Mouse (Mus musculus) intestine, postnatal 0 days (tissue): ENCODE data around the gene Xylb. TPM values are rescaled to one million over a fixed set of nuclear protein-coding genes. Genes with fewer than 3 reads are reported as not detected.
A peak's percentile ranks its signal among the peaks of the same experiment; 100 is the strongest.

Experiments used
- ATAC-seq: fragments of 200-750 bp; cut with Nextera tagmentation; 2 replicates; pipeline ENCODE4 v1.8.0; 2017; ENCODE audit warnings: mild to moderate bottlenecking, moderate TSS enrichment, moderate library complexity
- H3K27ac ChIP-seq: fragments of 300-500 bp; sonication (generic); 2 replicates; pipeline ENCODE4 v1.5.1; 2014; ENCODE audit warnings: mild to moderate bottlenecking, low read depth, low read length, moderate library complexity
- H3K27me3 ChIP-seq: fragments of 300-500 bp; sonication (generic); replicated peaks from 2 replicates; pipeline ENCODE4 v1.6.1; 2014; ENCODE audit warnings: low read length, mixed read lengths; ENCODE audit not compliant: control insufficient read depth, insufficient read depth
- H3K36me3 ChIP-seq: fragments of 300-500 bp; sonication (generic); 2 replicates; pipeline ENCODE4 v1.6.1; 2014; ENCODE audit warnings: mild to moderate bottlenecking, moderate library complexity; ENCODE audit not compliant: control insufficient read depth, insufficient read depth
- H3K4me1 ChIP-seq: fragments of 300-500 bp; sonication (generic); replicated peaks from 2 replicates; pipeline ENCODE4 v1.6.1; 2014; ENCODE audit warnings: antibody characterized with exemption, low read length, mixed read lengths; ENCODE audit not compliant: control insufficient read depth, insufficient read depth
- H3K4me2 ChIP-seq: fragments of 300-500 bp; sonication (generic); replicated peaks from 2 replicates; pipeline ENCODE4 v1.6.1; 2014; ENCODE audit warnings: low read depth, mild to moderate bottlenecking, moderate library complexity
- H3K4me3 ChIP-seq: fragments of 300-500 bp; sonication (generic); 2 replicates; pipeline ENCODE4 v1.5.1; 2014; ENCODE audit warnings: low read depth, low read length
- H3K9ac ChIP-seq: fragments of 300-500 bp; sonication (generic); 2 replicates; pipeline ENCODE4 v1.6.1; 2014; ENCODE audit warnings: mild to moderate bottlenecking, low read depth, low read length
- H3K9me3 ChIP-seq: fragments of 300-500 bp; sonication (generic); 2 replicates; pipeline ENCODE4 v1.6.1; 2016; ENCODE audit warnings: mixed run types; ENCODE audit not compliant: control insufficient read depth
- CTCF ChIP-seq: sonication (generic); IDR thresholded peaks from 2 replicates; pipeline ENCODE4 v1.5.1; 2016; ENCODE audit warnings: low read depth, mild to moderate bottlenecking, control low read depth, antibody characterized with exemption, moderate library complexity
- WGBS: fragments of 180-500 bp; shearing (Covaris S2); extraction: QIAGEN DNeasy Blood & Tissue Kit; methylation state at CpG from one replicate; pipeline ENCODE4 v1.1.7; 2014; 5-methylcytosine and 5-hydroxymethylcytosine counted together
- polyA plus RNA-seq: library from polyadenylated mRNA; unstranded; fragments of >200 nt; fragmentation: Nextera tagmentation; extraction: Ambion mirVana; gene quantifications from 2 replicates; pipeline ENCODE4 v1.2.1, GENCODE M21; 2015

The Xylb gene
- polyA plus RNA-seq, 1 experiment from 2014 or later: 11.7 TPM

DNA sequence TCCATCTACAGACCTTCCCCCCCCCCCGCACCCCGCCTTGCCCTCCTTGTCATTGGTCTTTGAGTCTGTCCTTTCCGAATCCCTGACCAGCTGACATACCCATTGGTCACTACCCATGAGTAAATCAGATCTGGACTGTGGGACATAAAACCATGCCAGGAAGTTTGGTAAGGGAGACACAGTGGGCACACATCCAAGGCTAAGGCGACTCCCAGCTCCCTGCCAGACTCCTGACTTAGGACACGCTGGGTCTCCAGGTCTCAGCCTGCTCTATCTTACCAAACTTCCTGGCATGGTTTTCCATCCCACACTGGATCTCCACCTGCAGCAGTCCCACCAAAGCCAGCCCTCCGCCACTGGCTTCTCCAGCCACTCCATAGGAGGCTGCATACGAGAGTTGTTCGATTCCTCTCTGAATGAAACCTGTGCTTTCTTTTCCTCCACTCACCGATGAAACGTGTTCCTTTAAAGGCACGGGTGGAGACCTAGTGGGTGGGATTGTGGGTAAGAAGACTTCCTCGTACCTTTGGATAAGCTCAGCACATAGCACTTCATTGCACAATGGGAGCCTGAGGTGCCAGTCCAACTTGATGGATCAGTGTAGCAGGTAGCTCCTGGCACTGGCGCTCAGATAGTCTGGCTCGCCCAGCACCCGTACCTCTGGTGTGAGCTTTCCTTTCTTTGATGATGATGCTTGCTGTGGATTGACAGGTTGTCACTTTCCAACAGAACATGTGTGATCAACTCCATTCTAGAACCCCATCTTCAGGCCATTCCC is 26.8 kb upstream of the Xylb start:
- H3K4me1 ChIP-seq: no peaks in the 10 kb centered on the region
- no peak for ATAC-seq
- TF ChIP-seq CTCF: no peak
- no peak overlapping the region for H3K9ac ChIP-seq
- H3K36me3 ChIP-seq: no peaks in the 10 kb centered on the region
- no peaks in the 10 kb centered on the region for H3K9me3 ChIP-seq
- WGBS: 86% methylated on average over 15 of the region's 15 CpGs
- H3K27ac ChIP-seq: no peak overlapping the region
- H3K4me2 ChIP-seq: no peak overlapping the region
- no peak overlapping the region for H3K4me3 ChIP-seq
- no peaks in the 10 kb centered on the region for H3K27me3 ChIP-seq

DNA sequence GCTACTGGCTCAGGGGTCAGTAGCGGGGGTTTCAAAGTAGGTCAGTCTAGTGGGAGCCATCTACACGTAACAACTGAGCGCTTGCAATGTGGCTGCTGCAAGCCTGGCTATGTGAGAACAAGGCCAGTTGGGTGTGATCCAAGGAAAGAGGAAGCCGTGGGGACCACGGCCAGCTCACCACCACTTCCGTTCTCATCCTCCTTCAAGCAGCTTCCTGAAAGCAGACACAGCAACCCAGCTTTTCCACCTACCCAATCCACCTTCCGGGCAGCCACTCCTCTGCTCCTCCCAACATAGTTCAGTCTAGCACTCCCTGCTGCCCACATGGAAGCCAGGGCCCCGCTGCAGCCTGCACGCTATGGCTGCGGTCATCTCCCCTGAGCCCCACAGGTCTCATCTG is 22.9 kb upstream of the Xylb start:
- Histone ChIP-seq H3K9ac (no peak overlapping the region), H3K4me3 (no peak overlapping the region), H3K27ac (peak overlapping the region; percentile 35; the same call in 1 of the 2 replicates), H3K4me2 (no peak overlapping the region), H3K4me1 (no peaks in the 10 kb centered on the region), H3K27me3 (no peaks in the 10 kb centered on the region), H3K9me3 (no peaks in the 10 kb centered on the region), H3K36me3 (peaks cover 21% of the 10 kb centered on the region)
- WGBS: 50% methylated on average over 10 of the region's 10 CpGs
- no peak for ATAC-seq
- TF ChIP-seq CTCF: no peak

DNA sequence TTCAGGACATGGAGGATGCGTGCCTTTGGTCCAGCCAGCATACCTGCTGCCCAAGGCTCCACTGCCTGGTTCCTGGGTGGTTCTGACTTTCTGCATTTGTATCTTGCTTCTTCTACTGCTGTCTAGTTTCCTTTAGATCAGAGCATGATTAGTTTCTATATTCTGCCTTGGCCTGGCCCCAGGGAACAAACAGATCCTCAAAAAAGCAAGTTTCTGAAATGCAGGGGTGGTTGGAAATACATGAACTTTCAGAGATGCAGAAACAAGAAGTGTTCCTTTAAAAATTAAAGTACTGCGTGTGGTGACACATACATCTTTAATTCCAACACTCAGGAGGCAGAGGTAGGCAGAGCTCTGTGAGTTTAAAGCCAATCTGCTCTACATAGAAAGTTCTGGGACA is 22.3 kb upstream of the Xylb start:
- no peak for ATAC-seq
- Histone ChIP-seq H3K4me2 (no peak overlapping the region), H3K27ac (peak overlapping the region; percentile 35; the same call in 1 of the 2 replicates), H3K9me3 (no peaks in the 10 kb centered on the region), H3K9ac (no peak overlapping the region), H3K4me3 (no peak overlapping the region), H3K36me3 (peaks cover 21% of the 10 kb centered on the region), H3K4me1 (no peaks in the 10 kb centered on the region), H3K27me3 (no peaks in the 10 kb centered on the region)
- no peak for TF ChIP-seq CTCF
- 89% methylated on average over 2 of the region's 2 CpGs for WGBS

DNA sequence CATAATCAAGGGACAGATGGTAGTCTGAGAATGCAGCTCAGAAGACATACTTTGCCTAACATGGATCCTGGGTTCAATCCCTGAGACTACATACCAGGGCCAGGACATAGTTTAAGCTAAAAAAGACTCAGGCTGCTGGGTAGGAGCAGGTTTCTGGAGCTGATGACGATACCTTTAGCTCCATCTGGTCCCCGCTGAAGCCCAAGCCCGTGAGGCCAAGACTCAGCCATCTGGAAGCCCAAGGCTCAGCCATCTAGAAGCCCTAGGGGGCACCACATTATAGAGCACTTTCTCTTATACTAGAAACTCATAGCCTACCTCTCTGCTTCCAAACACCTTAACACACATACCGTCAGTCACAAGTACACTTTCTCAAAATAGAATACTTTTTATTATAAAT is 21.6 kb upstream of the Xylb start:
- 83% methylated on average over 4 of the region's 4 CpGs for WGBS
- H3K4me2 ChIP-seq: no peak overlapping the region
- H3K4me1 ChIP-seq: no peaks in the 10 kb centered on the region
- H3K9ac ChIP-seq: no peak overlapping the region
- no peak for ATAC-seq
- no peaks in the 10 kb centered on the region for H3K9me3 ChIP-seq
- no peaks in the 10 kb centered on the region for H3K27me3 ChIP-seq
- TF ChIP-seq CTCF: no peak
- no peak overlapping the region for H3K4me3 ChIP-seq
- no peak overlapping the region for H3K27ac ChIP-seq
- peaks cover 21% of the 10 kb centered on the region for H3K36me3 ChIP-seq

DNA sequence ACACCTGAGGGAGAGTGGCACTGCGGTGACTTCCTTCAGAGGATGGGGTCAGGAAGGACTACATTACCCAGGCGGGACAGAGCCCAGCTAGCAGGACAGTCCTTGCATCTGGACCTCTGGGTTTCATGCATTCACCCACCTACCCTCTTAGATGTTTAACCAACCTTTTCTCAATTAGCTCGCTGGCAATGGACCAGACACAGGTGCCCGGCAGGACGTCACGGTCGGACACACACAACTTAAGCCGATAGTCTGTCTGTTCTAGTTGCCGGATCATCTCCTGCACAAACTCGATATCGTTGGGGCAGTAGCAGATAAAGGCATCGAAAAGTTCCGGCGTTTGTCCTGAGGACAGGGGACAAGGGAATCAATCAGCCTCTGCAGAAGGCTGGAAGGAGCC is 19.3 kb upstream of the Xylb start:
- no peak for ATAC-seq
- Histone ChIP-seq H3K4me1 (peaks cover 4% of the 10 kb centered on the region), H3K9ac (no peak overlapping the region), H3K27ac (no peak overlapping the region), H3K27me3 (no peaks in the 10 kb centered on the region), H3K9me3 (no peaks in the 10 kb centered on the region), H3K4me3 (no peak overlapping the region), H3K4me2 (no peak overlapping the region), H3K36me3 (peaks cover 21% of the 10 kb centered on the region)
- TF ChIP-seq CTCF: no peak
- WGBS: 94% methylated on average over 14 of the region's 14 CpGs

DNA sequence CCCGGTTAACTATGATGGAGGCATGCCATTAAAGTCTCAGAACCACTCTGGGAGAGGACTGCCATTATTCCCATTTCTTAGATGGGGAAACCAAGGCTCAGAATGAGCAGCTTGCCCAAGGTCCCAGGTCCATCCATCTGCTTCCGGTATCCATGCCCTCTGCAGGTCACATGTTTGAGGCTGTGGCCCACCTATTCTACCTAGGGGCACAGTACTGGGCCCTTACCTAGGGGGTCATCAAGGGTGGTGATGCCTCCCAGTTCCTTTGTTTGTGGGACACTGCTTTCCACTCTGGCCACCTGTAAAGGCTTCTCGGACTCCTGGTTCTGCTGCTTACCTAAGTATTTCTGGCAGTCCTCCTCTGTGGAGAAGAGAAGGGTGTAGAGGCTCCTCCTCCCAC is 18.8 kb upstream of the Xylb start:
- Histone ChIP-seq H3K4me3 (no peak overlapping the region), H3K36me3 (peaks cover 21% of the 10 kb centered on the region), H3K4me2 (peak overlapping the region; percentile 66; the same call in 1 of the 2 replicates), H3K27me3 (no peaks in the 10 kb centered on the region), H3K9me3 (no peaks in the 10 kb centered on the region), H3K9ac (no peak overlapping the region), H3K4me1 (peaks cover 4% of the 10 kb centered on the region), H3K27ac (no peak overlapping the region)
- no peak for TF ChIP-seq CTCF
- ATAC-seq: no peak
- WGBS: 88% methylated on average over 3 of the region's 3 CpGs
